Mouse (Mus musculus): ENCODE data around the gene Asic2.

DNA sequence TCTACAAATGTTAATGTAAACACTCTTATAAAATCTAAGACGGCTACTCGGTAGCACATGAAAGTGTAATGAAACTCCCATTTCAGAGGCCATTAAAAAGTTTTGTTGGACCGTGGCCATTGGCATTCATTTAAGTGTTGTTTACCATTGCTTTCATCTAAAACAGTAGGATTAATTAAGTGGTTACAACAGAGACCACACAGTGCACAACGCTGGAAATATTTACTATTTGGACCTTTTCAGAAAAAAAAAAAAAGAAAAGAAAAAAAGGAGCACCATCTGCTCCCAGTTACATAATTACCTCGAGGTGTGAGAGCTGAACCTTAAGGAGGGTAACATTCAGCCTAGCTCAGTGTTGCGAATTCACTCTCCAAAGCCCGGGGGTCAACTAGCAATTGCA is 1122.8 kb downstream of the Asic2 start:
- TF ChIP-seq CTCF (conservative IDR thresholded peaks at IDR 0.05; ENCODE audit: low read length), result no peak
- no peak for TF ChIP-seq POU5F1 (IDR thresholded peaks at IDR 0.05; ENCODE audit: borderline replicate concordance, low read length)

Data from E14TG2a.4 (cell line).